Mouse (Mus musculus): ENCODE measurements around the gene Pcgf2. TPM values are rescaled to one million over a fixed set of nuclear protein-coding genes. Genes with fewer than 3 reads are reported as not detected.
"Not testable (repeated sequence)": the region's sequence is repeated elsewhere in the genome, so short reads cannot be mapped to it uniquely, and the experiment has no call there.

Pcgf2 gene
- total RNA-seq, 2 experiments from 2014 or later = 6.5 to 7.7 TPM

DNA sequence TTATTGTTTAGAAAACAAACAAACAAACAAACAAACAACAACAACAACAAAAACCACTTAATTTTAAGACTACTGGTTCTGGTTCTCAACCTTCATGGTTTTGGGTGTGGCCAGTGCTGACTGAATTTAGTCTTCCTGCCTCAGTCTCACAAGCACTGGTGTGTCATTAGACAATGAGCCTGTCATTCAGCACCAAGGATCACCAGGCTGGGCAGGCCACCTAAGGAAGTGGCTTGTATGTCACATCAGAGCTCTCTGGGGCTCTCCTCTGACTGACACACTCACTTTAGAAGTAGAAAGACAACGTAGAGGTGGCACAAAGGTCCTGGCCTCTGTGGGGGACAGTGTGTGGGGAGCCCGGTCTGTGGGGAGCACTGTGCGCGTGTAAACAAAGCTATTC, 18.7 kb upstream of the Pcgf2 start:
- DNase-seq = no peak
- intact Hi-C loops (cut with DNase I; ENCODE audit: low total_unique reads) = no loop called here

DNA sequence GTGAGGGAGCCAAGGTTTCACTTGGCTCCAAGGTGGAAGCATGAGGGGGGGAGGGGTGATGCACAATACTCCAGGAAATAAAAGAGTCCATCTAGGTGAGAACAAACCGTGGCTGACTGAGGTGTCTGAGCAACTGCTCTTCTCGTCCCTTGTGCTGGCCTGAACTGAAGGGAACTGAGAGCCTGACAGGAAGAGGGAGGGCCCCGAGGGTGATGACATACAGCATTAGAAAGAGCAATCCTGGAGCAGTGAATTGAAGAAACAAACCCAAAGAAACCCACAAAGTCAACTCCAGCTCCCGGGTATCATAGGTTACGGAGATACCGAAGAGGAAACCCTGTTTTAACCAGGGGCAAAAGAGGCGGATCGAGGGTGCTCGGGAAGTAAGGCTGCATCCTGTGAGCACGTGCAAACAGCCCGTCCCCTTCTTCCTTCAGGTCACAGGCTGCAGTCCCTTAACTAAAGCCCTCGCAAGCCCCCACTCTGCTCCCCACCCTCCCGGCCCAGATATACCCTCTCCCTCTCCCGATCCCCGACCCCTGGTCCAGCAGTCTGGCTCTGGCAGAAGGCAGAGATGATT, 18.1 kb upstream of the Pcgf2 start:
- intact Hi-C loops (cut with DNase I; ENCODE audit: low total_unique reads) = no loop called here
- no peak for DNase-seq

DNA sequence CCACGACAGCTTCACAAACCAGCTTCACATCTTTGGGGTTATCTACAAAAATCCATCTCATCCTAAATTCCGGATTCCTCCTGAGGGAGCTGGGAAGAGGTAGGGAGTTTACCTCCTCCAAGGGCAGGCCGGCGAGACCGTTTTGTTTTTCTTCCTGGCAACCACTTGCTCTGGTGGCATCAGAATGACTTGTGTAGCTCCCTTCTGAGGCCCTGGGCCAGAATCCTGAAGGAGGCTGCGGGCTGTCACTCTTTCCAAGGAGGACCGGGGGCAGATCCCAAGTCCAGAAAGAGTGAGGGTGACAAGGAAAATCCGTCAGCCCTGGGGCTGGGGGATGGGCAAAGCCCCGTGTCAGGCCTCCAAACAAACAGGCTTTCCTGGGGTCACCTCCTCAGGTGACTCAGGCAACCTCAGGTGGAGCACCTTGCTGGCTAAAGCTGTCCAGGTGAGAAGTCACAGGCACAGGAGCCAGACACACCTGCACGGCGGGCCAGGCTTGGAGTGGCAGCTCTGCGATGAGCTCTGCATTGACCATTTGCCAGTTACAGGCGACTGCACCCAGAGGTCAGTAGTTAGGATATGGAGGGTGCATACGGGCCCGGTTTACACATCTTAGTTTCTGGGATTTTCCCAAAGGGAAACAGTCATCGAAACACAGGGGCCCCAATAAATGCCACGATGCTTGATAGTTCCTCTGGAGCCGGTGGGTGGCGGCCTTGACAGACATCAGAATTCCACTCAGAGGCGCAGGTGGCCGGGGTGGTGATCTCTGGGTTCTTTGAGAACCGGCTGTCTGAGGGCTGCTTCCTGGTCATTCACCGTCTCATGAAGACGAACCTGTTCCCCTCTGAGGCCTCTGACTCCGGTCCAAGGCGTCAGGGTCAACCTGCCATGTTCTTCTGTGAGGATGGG, 17.3 kb upstream of the Pcgf2 start:
- no peak for DNase-seq
- intact Hi-C loops (cut with DNase I; ENCODE audit: low total_unique reads) = no loop called here

DNA sequence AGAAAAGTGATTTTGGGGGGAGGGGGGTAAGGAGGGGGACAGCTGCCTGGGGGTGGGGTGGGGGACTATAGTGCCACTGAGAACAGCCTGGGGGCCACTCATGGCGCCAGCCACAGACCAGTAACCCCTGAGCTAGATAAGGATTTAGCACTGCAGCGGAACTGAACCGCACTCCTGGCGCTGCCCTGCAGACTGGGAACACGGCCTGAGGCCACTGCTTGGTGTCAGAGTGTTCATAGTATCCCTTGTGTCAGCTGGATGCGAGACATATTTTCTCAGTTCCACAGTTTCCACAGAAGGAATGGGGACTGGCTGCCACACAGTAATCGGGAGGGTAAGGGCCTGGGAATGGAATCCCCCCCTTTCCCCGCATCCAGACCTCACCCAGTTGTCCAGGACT, 15.7 kb upstream of the Pcgf2 start:
- no peak for DNase-seq
- intact Hi-C loops (cut with DNase I; ENCODE audit: low total_unique reads) = no loop called here

DNA sequence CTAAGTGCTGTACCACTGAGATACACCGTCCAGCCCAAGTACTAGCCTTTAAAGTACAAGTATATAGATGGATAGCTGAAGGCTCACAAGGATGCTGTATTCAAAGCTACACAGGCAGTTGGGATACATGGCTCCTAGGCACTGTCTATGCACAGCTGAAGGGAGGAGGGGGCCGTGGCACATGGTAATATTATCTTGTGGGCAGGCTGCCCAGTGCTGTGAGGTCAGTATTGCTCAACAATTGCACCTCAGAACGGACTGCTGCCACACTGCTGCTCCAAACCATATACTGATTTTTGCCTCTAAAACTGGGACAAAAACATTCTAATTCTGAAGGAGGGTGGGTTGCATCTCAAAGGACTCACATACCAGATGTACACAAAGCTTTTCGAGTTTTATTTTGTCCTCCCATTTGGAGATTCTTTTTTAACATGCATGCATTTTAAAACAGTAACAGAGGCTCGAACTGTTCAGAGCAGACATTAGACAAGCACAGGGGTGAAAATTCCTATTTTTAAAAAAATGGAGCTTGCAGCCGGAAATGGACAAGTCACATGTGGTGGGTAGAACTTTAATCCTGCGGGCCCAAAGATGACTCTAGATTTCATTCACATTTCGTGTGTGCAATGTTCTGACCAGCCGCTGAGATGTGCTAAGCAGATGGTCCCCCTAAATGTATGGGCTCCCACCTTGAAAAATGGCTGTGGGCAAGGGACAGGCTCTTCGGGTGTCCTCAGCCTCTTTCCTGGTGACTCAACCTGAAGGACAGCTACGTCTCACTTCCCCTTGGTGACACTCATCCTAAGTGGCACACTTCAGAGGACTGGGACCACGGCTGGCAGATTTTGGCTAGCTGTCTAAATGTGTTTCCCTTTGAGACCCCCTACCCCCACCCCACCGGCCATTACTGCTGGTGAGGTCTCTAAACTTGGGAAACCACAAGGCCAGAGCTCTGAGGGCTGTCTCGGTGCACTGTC, 14.8 kb upstream of the Pcgf2 start:
- intact Hi-C loops (cut with DNase I; ENCODE audit: low total_unique reads) = no loop called here
- no peak for DNase-seq

DNA sequence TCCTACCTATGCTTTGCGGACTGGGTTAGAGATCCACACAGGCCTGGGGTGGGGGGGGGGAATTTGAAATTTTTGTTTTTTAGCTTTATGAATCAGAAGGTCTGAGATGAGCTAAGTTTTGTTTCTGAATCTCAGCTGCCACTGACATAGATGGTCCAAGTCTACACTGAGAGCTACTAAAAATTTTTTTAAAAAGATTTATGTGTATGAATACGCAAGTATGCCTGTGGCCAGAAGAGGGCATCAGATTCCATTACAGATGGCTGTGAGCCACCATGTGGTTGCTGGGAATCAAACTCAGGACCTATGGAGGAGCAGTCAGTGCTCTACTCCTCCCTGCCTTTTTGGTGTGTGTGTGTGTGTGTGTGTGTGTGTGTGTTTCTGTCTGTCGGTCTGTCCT, 14.1 kb upstream of the Pcgf2 start:
- DNase-seq = no peak
- intact Hi-C loops (cut with DNase I; ENCODE audit: low total_unique reads) = no loop called here

DNA sequence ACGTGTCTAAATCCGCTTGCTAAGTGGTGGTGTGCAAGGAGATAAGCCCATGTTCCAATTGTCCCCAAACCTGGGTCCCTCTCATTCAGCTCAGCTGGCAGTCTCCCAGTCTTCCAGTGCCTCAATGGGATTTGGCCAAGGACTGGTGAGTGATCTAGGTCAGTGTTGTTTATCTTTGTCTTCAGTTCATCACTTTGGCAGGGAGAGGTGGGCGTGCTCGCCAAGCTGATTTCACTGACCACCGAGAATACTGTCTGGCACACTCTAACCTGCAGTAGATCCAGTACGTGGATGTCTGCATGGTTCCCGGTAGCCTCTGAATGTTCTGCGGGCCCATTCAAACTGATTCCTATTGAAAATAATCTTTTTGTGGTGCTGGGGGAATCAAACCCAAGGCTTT, 13.6 kb upstream of the Pcgf2 start:
- DNase-seq = no peak
- intact Hi-C loops (cut with DNase I; ENCODE audit: low total_unique reads) = no loop called here

DNA sequence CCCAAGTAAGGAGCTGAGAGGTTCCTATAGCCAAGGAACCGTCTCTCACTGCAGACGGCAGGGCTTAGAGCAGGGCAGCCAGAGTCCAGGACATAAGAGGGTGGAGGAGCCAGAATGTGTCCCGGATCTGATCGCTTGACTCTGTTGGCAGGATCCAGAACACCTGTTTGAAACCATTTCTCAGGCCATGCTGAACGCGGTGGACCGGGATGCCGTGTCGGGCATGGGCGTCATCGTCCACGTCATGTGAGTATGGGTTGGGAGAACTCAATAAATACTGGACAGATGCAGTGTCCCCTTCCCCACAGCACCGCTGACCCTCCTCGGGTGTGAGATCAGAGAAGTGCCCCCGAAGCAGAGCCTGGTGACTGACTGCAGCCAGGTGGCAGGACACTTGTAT, 12.0 kb upstream of the Pcgf2 start:
- intact Hi-C loops (cut with DNase I; ENCODE audit: low total_unique reads) = no loop called here
- no peak for DNase-seq

DNA sequence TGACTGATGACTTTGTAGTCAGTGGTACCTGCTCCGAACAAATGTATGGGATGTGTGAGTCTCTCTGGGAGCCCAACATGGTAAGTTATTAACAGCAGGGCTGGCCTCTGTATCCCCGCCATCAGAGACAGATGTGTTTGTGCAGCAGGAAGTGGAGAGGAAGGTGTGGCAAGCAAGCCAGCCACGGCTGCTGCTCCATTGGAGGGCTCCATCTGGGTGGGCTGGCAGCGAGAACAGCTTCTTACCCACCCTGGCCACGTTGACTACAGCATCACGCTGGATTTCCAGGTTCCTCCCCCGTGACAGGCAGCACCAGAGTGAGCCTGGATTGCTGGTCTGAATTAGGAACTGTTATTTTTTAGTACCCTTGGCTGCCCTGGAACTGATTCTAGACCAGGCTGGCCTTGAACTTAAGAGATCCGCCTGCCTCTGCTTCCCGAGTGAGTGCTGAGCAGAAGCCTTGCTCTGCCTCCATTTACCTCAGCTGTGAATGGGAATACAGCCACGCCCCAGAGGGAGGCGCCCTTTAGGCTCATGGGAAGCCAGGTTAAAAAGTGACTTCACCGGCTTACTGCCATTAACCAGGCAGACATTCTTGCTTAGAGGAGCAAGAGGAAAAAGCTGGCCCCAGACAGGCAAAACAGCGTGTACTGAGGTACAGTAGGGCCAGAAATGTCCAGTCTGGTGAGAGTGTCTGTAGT, 11.1 kb upstream of the Pcgf2 start:
- no peak for DNase-seq
- intact Hi-C loops (cut with DNase I; ENCODE audit: low total_unique reads) = no loop called here

DNA sequence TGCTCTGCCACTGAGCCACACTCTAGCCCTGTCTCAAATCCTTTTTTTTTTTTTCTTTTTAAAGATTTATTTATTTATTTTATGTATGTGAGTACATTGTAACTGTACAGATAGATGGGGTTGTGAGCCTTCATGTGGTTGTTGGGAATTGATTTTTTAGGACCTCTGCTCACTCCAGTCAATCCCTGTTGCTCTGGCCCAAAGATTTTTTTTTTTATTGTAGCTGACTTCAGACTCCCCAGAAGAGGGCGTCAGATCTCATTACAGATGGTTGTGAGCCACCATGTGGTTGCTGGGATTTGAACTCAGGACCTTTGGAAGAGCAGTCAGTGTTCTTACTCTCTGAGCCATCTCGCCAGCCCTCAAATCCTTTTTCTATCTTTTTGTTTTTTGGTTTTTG, 9.8 kb upstream of the Pcgf2 start:
- DNase-seq; intact Hi-C loops (cut with DNase I; ENCODE audit: low total_unique reads): not testable (repeated sequence)

DNA sequence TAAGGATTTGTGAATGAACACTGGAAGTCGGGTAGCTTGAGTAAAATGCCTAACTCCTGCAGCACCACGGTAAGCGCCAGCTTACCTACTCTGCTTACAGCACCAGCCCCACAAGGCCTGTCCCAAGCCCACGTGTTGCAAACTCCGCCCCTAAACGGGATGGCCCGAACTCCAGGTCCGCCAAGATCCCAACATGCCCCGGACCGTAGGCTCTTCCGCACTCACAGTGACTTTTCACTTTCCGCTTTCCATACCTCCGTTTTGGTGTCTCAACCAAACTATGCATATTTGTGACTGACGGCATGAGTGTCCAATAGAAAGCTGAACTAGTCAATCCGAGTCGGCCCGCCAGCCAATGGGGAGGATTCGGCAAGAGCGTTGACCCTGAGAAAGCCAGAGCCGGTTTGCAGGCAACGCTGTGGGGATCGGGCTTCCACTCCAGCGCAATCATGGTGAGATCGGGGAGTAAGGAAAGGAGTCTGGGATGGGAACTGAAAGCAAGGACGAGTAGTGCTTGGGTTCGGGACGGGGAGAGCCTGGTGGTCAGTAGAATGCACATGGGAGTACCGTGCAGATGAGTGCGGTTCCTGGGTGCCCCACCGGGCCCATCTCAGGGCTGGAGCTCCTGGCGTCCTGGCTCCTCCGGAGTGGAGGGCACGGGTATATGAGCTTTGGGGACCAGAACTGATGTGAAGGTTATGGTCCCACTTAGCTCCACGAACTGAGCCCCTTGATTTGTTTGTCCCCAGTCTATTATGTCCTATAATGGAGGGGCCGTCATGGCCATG, 2.9 kb upstream of the Pcgf2 start, which contains the start of gene Psmb3:
Gene Psmb3, plus strand, starts transcription at position 361 of the 788 bp plus-strand sequence.
- DNase-seq = peak; percentile 98
- intact Hi-C loops (cut with DNase I; ENCODE audit: low total_unique reads) = no loop called here

DNA sequence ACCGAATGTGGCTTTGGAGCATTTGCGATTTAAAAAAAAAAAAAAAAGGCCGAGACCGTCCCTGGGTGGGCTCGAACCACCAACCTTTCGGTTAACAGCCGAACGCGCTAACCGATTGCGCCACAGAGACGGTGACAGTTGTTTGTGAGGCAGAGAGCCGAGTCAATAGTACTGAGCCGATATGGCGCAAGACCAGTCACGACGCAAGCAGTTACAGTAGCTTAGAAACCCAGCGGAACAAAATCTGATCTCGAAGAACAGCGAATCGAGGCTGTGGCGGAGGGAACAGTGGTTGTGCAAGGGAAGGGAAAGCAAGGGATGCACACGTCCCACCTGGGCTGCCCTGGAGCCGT, 2.1 kb upstream of the Pcgf2 start:
- intact Hi-C loops (cut with DNase I; ENCODE audit: low total_unique reads) = no loop called here
- peak; percentile 83 for DNase-seq

DNA sequence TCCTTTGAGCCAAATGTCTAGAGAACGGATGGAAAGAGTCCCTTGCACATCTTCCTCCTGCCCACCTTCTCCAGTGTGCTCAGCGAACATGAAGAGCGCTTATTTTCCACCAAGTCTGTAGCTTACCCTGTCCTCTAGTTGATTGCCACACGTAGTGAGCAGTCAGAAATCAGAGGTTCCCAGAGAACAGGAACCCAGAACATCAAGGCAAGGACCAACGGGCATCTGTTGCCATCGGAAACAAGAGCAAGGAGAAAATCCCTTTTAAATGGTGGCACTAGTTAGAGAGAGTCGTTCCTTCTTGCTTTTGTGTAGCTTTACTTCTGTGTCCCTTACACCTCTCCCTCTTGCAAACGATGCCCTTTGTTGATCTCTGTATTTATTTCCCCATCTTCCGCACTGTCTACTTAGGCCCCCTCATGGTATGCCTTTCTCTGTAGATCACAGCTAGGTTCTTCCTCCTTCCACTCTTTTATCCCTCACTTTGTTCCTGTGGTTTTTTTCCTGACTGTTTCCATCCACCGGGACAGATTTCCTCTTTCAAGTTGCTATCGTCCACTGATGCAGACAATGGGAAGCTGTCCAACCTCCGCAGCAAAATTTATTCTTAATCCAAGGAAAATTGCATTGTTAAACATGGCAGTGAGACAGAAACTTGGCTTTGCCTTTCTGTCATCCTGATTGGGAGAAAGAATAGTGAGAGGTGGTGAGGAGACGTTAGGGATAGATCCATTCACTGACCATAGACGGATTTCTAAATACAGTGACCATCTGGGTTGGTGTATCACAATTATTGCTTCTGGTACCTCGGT, 1.5 kb upstream of the Pcgf2 start:
- intact Hi-C loops (cut with DNase I; ENCODE audit: low total_unique reads) = no loop called here
- DNase-seq = no peak

DNA sequence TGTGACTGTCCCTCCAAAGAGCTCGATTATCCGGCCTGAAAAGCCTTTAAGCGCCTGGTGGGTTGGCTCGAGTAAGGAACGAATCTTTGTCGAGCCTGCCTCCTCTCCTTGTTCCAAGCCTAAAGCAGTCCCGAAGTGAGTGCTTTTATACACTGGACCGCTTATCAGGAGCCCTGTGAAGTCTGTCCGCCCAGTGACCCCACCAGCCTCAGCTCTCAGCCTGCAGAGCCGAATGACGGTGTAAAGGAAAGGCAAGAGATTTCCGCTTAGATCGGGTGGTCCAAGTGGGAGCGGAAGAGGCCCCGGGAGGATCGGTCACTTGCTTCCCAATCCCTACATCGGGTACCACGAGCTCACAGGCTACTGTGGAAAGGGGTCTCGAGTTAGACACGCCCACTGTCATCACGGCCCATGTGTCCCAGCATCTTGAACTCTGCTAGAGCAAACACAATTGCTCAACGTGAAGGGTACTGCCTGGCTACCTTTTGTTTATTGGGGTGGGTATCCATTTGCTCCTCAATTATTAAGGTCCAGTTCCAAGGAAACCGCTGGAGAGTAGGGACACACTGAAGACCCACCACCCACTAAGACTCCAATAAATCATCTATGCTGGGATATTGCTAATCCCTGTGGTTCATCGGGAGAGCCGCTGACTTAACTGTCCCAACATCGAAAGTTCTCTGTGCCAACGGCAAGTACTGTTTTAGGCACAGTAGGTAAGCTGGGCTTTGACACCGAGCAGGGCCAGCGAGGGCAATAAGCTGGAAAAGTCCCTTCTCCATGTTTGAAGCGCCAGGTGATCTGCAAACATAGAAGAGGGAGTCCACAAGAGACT, 666 bp upstream of the Pcgf2 start:
- DNase-seq = no peak
- intact Hi-C loops (cut with DNase I; ENCODE audit: low total_unique reads) = no loop called here

DNA sequence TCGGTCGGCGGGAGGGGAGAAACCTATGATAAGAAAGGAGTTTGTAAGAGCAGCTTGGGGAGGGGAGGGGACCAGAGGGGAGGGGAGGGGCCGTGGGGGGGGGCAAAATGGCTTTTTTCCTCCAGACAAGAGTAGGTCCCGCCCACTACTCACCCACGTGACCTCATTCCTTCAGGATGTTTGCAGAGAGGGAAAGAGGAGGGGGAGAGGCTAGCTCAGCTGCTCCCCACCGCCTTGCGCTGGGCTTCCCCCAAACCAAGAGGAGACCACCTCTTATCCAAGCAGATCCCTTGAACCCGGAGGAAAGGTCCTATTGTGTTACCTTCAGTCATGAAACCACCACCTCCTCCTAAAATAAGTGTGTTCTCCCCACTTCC, 683 bp downstream of the Pcgf2 start:
- intact Hi-C loops (cut with DNase I; ENCODE audit: low total_unique reads) = no loop called here
- peak; percentile 88 for DNase-seq

DNA sequence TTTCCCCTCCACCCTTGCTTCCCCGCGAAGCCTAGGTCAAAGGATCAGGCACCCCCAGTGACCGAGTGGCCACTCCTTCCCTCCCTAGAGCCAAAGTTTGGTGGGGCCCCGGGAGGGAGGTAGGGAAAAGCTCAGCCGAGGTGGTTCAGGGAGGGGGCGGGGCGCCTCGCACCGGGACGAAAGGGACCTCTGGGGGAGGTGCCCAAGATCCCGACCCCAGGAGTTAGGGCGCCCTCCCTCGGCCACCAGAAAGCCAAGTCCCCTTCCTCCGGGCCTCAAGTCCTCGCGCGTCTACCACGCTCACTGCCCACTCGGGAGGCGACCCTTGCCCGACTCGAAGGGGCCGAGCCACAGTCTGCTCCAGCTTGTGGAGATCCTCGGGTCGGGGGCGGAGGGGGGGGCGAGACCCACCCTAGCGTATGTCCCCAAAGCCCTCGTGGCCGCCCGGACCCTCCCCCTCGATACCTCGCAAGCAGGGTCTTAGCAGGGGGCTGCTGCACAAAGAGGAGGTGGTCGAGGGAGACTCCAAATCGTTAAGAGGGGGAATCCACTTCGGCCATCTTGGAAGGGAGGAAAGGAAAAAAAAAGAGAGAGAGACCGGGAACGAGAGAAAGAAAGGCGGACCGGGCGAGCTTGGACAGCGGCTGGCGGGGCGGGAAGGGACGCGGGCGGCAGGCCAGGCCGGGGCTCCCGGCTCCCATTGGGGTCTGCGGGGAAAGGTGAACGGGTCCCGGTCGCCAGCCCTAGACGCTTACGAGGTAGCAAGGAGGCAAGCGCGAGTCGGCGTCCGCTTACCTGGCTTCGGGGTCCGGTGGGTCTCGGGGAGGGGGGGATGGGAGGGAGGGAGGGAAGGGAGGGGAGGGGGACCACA, 1.3 kb downstream of the Pcgf2 start:
- intact Hi-C loops (cut with DNase I; ENCODE audit: low total_unique reads) = no loop called here
- peak; percentile 80 for DNase-seq
